Mouse (Mus musculus): ENCODE data around the gene Card14. TPM values are rescaled to one million over a fixed set of nuclear protein-coding genes. Genes with fewer than 3 reads are reported as not detected.
A peak's percentile ranks its signal among the peaks of the same experiment; 100 is the strongest.

The Card14 gene
- total and polyA plus RNA-seq, 2 experiments from 2014 or later: 0.34 to 1.6 TPM

DNA sequence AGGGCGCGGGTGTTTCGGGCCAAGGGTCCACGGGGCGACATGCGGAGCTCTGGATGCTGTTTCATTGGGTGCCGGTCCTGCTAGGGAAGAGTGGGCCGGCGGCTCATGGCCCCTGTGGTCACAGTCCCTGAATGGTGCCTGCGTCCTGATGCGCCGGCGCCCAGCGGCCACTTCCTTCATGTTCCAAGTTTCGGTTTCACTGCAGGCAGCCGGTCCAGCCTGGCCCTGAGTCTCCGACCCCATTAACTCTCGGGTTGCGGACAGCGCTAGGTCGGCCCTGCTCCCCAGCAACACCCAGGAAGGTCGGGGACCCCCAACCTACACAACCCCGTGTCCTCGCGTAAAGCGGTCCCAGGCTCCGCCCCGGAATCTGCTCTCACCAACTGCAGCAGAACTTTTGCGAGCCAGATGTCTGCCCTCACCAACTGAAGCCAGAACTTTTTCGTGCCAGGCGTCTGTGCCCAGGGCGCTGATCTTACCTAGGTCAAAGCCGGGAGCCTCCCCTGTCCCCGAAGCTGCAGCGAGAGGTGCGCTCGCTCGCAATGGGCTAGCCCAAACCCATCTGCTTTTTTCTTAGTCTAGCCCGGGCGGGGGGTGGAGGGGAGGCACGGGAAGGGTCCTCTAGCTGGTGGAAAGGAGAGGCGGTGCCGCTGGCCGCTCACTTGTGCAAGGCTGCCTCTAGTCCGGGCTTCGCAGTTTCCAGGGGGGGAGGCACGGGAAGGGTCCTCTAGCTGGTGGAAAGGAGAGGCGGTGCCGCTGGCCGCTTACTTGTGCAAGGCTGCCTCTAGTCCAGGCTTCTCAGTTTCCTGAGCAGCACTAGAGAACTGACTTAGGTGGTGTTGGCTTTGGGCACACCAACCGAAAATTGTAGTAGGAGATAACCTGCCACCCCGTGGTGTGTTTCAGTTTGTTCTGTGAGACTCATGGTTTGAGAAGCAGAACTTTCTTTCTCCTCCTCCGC is 83.0 kb downstream of the Card14 start:
- Histone ChIP-seq H3K27ac (ENCODE audit: low read depth, low read length) (peak overlapping the region; percentile 46), H3K4me3 (ENCODE audit: low read depth, low read length) (peak overlapping the region; percentile 44), H3K9me3 (ENCODE audit: low read length) (no peaks in the 10 kb centered on the region), H3K27me3 (ENCODE audit: insufficient read depth, low read length) (peaks cover 14% of the 10 kb centered on the region), H3K4me1 (ENCODE audit: insufficient read depth) (no peaks in the 10 kb centered on the region), H3K36me3 (ENCODE audit: insufficient read depth) (no peaks in the 10 kb centered on the region), H3K4me2 (ENCODE audit: low read depth) (peak overlapping the region; percentile 90), H3K9ac (peak overlapping the region; percentile 46)
- TF ChIP-seq CTCF (IDR thresholded peaks at IDR 0.05; ENCODE audit: low read depth): 0 out of 2 replicates have a peak, but pooled peaks have one; percentile 5
- DNase-seq: peak; percentile 14
- ATAC-seq: peak; percentile 54
- 3% methylated on average over 53 of the region's 53 CpGs for WGBS

DNA sequence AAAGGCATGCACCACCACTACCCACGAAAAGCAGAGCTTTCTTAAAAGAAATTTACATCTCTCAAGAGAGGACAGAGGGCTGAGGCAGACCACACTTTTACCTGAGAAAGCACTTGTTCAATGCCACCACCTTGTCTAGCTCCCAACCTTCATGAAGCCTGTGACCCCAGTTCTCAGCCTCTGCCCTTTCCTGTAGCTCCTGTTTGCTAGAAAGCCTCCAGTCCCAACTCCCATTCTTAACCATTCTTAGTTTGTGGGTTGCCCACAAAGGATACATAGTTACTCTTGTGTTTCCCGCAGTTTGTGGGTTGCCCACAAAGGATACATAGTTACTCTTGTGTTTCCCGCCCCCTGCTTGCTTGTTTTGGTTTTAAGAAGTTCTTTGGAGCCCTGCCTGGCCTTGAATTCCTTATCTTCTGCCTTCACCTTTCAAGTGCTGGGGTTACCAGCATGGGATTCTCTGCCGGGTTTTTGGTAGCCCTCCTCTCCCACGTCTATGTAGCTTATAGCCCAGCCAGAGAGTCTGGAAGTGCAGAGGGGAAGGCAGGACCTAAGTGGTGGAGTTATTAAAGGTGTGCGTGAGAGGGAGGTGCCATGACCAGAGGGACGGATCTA is 83.9 kb downstream of the Card14 start:
- Histone ChIP-seq H3K4me2 (ENCODE audit: low read depth) (no peak overlapping the region), H3K9me3 (ENCODE audit: low read length) (no peaks in the 10 kb centered on the region), H3K27me3 (ENCODE audit: insufficient read depth, low read length) (peaks cover 14% of the 10 kb centered on the region), H3K4me3 (ENCODE audit: low read depth, low read length) (no peak overlapping the region), H3K9ac (no peak overlapping the region), H3K36me3 (ENCODE audit: insufficient read depth) (no peaks in the 10 kb centered on the region), H3K27ac (ENCODE audit: low read depth, low read length) (no peak overlapping the region), H3K4me1 (ENCODE audit: insufficient read depth) (no peaks in the 10 kb centered on the region)
- DNase-seq (no peak), ATAC-seq (no peak)
- no peak for TF ChIP-seq CTCF (IDR thresholded peaks at IDR 0.05; ENCODE audit: low read depth)
- 44% methylated on average over 7 of the region's 7 CpGs for WGBS

- ATAC-seq (no peak), DNase-seq (no peak)
- peak overlapping the region; percentile 54; the same call in 1 of the 2 replicates for H3K4me2 ChIP-seq (ENCODE audit: low read depth)
- H3K27ac ChIP-seq (ENCODE audit: low read depth, low read length): no peak overlapping the region
- 18% methylated on average over 12 of the region's 12 CpGs for WGBS
- H3K4me1 ChIP-seq (ENCODE audit: insufficient read depth): no peaks in the 10 kb centered on the region
- no peak for TF ChIP-seq CTCF (IDR thresholded peaks at IDR 0.05; ENCODE audit: low read depth)
- H3K4me3 ChIP-seq (ENCODE audit: low read depth, low read length): no peak overlapping the region
- H3K27me3 ChIP-seq (ENCODE audit: insufficient read depth, low read length): peaks cover 14% of the 10 kb centered on the region
- H3K36me3 ChIP-seq (ENCODE audit: insufficient read depth): no peaks in the 10 kb centered on the region
- no peak overlapping the region for H3K9ac ChIP-seq
- H3K9me3 ChIP-seq (ENCODE audit: low read length): no peaks in the 10 kb centered on the region
These were observed 84.5 kb downstream of the Card14 start for GRCm38 (mm10) chr11:119392001-119392614.

DNA sequence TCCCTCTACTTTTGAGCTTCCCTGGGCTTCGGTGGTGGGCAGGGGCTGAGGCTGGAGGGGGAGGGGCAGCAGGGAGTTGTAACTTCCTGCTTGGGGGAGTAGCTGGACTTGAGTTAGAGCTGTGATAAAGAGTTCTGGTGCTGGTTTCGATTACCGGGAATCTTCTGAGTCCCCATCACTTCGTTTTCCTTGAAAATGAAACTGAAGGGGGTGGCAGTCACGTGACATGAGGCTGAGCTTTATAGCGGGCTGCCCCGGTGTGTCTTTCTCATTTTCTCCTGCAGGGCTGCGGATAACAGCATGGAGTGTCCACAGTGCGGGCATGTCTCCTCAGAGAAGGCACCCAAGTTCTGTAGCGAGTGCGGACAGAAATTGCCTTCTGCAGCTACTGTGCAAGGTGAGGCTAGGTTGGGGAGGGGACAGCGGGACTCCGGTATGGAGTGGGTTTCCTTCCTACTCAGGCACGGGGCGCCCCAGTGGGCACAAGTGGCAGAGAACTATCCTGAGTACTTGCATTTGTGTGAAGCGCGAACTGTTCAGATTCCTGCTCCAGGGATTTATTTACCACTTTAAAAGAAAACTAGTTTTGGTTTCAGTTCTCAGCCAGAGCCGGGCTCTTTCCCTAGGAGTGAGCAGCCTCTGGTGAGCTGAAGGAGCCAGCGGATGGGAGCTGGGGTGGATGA is 85.4 kb downstream of the Card14 start, which contains the start of gene Rnf213:
Rnf213 (plus strand) TSS at position 301 of the 683 bp plus-strand sequence.
- WGBS: 1% methylated on average over 19 of the region's 19 CpGs
- no peak within 1 kb of the TSS for H3K9ac ChIP-seq
- peaks cover 14% of the 10 kb centered on the region for H3K27me3 ChIP-seq (ENCODE audit: insufficient read depth, low read length)
- H3K4me3 ChIP-seq (ENCODE audit: low read depth, low read length): peak within 1 kb of the TSS; percentile 36
- DNase-seq (peak; percentile 43), ATAC-seq (0 out of 2 replicates have a peak, but pooled peaks have one; percentile 42)
- peak within 1 kb of the TSS; percentile 54 for H3K4me2 ChIP-seq (ENCODE audit: low read depth)
- H3K9me3 ChIP-seq (ENCODE audit: low read length): no peaks in the 10 kb centered on the region
- H3K27ac ChIP-seq (ENCODE audit: low read depth, low read length): no peak within 1 kb of the TSS
- H3K4me1 ChIP-seq (ENCODE audit: insufficient read depth): no peaks in the 10 kb centered on the region
- TF ChIP-seq CTCF (IDR thresholded peaks at IDR 0.05; ENCODE audit: low read depth): peak; percentile 16; the same call in 1 of the 2 replicates
- H3K36me3 ChIP-seq (ENCODE audit: insufficient read depth): no peaks in the 10 kb centered on the region

DNA sequence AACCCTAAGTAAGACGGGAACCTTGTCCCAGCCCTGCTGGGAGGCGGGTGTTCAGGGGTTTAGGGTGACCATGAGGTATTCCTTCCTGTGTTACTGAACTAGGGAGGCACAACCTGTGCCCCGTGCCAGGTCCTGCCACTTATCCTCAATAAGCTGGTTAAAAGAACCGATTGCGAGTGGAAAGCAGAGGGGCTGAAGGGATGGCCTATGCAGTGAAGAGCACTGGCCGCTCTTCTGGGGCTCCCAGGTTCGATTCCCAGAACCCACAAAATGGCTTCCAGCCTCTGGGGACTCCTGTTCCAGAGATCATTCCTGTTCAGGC is 85.9 kb downstream of the Card14 start:
- Histone ChIP-seq H3K27me3 (ENCODE audit: insufficient read depth, low read length) (peaks cover 14% of the 10 kb centered on the region), H3K27ac (ENCODE audit: low read depth, low read length) (no peak overlapping the region), H3K9me3 (ENCODE audit: low read length) (no peaks in the 10 kb centered on the region), H3K4me2 (ENCODE audit: low read depth) (peak overlapping the region; percentile 54), H3K36me3 (ENCODE audit: insufficient read depth) (no peaks in the 10 kb centered on the region), H3K9ac (no peak overlapping the region), H3K4me1 (ENCODE audit: insufficient read depth) (no peaks in the 10 kb centered on the region), H3K4me3 (ENCODE audit: low read depth, low read length) (peak overlapping the region; percentile 36)
- no peak for TF ChIP-seq CTCF (IDR thresholded peaks at IDR 0.05; ENCODE audit: low read depth)
- WGBS: 23% methylated on average over 7 of the region's 7 CpGs
- DNase-seq: no peak
- no peak for ATAC-seq

DNA sequence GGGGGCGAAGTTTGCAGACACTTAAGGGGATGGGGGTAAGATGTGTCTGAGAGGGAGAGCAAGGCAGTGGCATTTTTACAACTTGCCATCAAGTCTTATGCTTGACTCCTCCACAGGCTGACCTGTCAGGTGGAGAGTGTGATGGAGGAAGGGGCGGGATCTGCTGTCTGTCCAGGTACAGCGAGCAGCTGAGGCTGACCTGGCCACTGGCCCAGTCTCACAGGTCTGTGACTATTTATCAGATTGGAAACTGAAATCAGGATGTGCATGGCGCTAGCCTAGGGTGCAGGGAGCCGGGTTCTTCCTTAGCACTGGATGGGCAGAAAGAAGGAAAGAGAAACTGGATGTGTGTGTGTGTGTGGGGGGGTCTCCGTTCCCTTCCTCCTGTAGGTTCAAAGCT is 86.6 kb downstream of the Card14 start:
- Histone ChIP-seq H3K9me3 (ENCODE audit: low read length) (no peaks in the 10 kb centered on the region), H3K4me1 (ENCODE audit: insufficient read depth) (no peaks in the 10 kb centered on the region), H3K4me2 (ENCODE audit: low read depth) (no peak overlapping the region), H3K27ac (ENCODE audit: low read depth, low read length) (no peak overlapping the region), H3K27me3 (ENCODE audit: insufficient read depth, low read length) (peaks cover 14% of the 10 kb centered on the region), H3K4me3 (ENCODE audit: low read depth, low read length) (no peak overlapping the region), H3K9ac (no peak overlapping the region), H3K36me3 (ENCODE audit: insufficient read depth) (no peaks in the 10 kb centered on the region)
- ATAC-seq (no peak), DNase-seq (no peak)
- TF ChIP-seq CTCF (IDR thresholded peaks at IDR 0.05; ENCODE audit: low read depth): no peak
- WGBS: 50% methylated on average over 6 of the region's 6 CpGs

MicroRNAs within 50 kb of the gene (microRNA counts, 519-probe panel; counts per million panel counts)
- microRNA mmu-miR-1932: not detected

Small RNAs within 50 kb of the gene (microRNA-seq; reads per million reads assigned to microRNA genes)
- 0 to 0.12 reads per million in 2 experiments for gene Mir1932

Other genes with a start within 250 kb of the Card14 start
- gene Cbx4, start 221.5 kb upstream of the Card14 start, total RNA-seq (2014; rRNA removed): 36.1 and 38.6 TPM in 2 replicates
- 21.7 and 26.1 TPM in 2 replicates for gene Cbx4, start 221.5 kb upstream of the Card14 start, polyA plus RNA-seq (2015; fragmentation: Nextera tagmentation; extraction: Ambion mirVana)
- 133 and 153 TPM in 2 replicates for gene Tbc1d16, start 79.3 kb upstream of the Card14 start, total RNA-seq (2014; rRNA removed)
- 41.2 and 60.4 TPM in 2 replicates for gene Tbc1d16, start 79.3 kb upstream of the Card14 start, polyA plus RNA-seq (2015; fragmentation: Nextera tagmentation; extraction: Ambion mirVana)
- gene Ccdc40, start 79.2 kb upstream of the Card14 start, total RNA-seq (2014; rRNA removed): 10.5 and 14.6 TPM in 2 replicates
- 7.2 and 11.8 TPM in 2 replicates for gene Ccdc40, start 79.2 kb upstream of the Card14 start, polyA plus RNA-seq (2015; fragmentation: Nextera tagmentation; extraction: Ambion mirVana)
- 97.3 and 135 TPM in 2 replicates for gene Gaa, start 39.9 kb upstream of the Card14 start, total RNA-seq (2014; rRNA removed)
- 79.8 and 109 TPM in 2 replicates for gene Gaa, start 39.9 kb upstream of the Card14 start, polyA plus RNA-seq (2015; fragmentation: Nextera tagmentation; extraction: Ambion mirVana)
- 186 and 192 TPM in 2 replicates for gene Eif4a3, start 7.7 kb upstream of the Card14 start, total RNA-seq (2014; rRNA removed)
- gene Eif4a3, start 7.7 kb upstream of the Card14 start, polyA plus RNA-seq (2015; fragmentation: Nextera tagmentation; extraction: Ambion mirVana): 266 and 286 TPM in 2 replicates
- 4.7 and 8.8 TPM in 2 replicates for gene Sgsh, start 47.8 kb downstream of the Card14 start, total RNA-seq (2014; rRNA removed)
- 2.4 and 5.0 TPM in 2 replicates for gene Sgsh, start 47.8 kb downstream of the Card14 start, polyA plus RNA-seq (2015; fragmentation: Nextera tagmentation; extraction: Ambion mirVana)
- 3.8 and 4.8 TPM in 2 replicates for gene Slc26a11, start 47.8 kb downstream of the Card14 start, total RNA-seq (2014; rRNA removed)
- gene Slc26a11, start 47.8 kb downstream of the Card14 start, polyA plus RNA-seq (2015; fragmentation: Nextera tagmentation; extraction: Ambion mirVana): 2.2 and 3.6 TPM in 2 replicates
- 5.1 and 8.6 TPM in 2 replicates for gene Rnf213, start 85.3 kb downstream of the Card14 start, total RNA-seq (2014; rRNA removed)
- gene Rnf213, start 85.3 kb downstream of the Card14 start, polyA plus RNA-seq (2015; fragmentation: Nextera tagmentation; extraction: Ambion mirVana): 0.78 and 1.1 TPM in 2 replicates
- gene Endov, start 183.6 kb downstream of the Card14 start, total RNA-seq (2014; rRNA removed): 35.6 and 42.8 TPM in 2 replicates
- 15.2 and 16.9 TPM in 2 replicates for gene Endov, start 183.6 kb downstream of the Card14 start, polyA plus RNA-seq (2015; fragmentation: Nextera tagmentation; extraction: Ambion mirVana)
- gene Nptx1, start 240.0 kb downstream of the Card14 start, total RNA-seq (2014; rRNA removed): 10.0 and 14.2 TPM in 2 replicates
- gene Nptx1, start 240.0 kb downstream of the Card14 start, polyA plus RNA-seq (2015; fragmentation: Nextera tagmentation; extraction: Ambion mirVana): 5.1 and 6.9 TPM in 2 replicates

Data from forebrain, postnatal 0 days (tissue).